Mouse (Mus musculus): ENCODE measurements around the gene Pgc. TPM values are rescaled to one million over a fixed set of nuclear protein-coding genes. Genes with fewer than 3 reads are reported as not detected.

The Pgc gene
- polyA plus RNA-seq (2021; fragmentation: Nextera tagmentation), result not detected in 2 replicates
- long read RNA-seq, experiment 1, result 0 reads
- long read RNA-seq, experiment 2, result 0 reads

DNA sequence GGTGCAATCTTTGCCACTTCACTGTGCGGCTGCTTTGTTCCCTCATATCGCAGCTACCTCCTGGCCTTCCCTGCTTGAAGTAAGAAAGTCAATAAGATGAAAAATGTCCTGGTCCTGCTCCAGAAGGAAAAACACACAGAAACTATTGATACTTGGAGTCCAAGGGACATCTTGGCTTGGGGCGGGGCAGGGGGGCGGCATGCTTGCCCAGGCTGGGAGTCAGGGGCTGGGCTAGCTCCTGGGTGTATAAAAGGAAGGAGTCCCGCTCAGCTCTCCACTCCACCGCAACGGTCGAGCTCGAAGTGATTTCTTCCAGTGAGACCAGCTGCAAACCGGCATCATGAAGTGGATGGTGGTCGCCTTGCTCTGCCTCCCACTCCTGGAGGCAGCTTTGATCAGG lies at the start of gene Pgc:
Pgc (plus strand) TSS at position 277 of the 400 bp plus-strand sequence.

DNA sequence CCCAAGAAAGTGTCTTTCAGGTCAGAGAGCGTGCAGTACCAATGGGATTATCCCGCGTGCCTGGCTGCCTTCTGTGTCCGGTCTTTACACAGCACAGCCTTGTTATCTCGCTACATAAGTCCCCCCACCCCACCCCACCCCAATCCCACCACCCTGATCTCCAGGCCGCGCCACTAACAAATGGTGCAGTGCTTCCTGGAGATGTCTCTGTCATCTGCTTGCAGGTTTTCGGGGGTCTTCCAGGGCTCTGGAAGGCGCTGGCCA lies 38.4 kb upstream of the Pgc start, which contains the start of gene Tomm6:
Tomm6 (minus strand) TSS at position 43 of the 264 bp plus-strand sequence.

DNA sequence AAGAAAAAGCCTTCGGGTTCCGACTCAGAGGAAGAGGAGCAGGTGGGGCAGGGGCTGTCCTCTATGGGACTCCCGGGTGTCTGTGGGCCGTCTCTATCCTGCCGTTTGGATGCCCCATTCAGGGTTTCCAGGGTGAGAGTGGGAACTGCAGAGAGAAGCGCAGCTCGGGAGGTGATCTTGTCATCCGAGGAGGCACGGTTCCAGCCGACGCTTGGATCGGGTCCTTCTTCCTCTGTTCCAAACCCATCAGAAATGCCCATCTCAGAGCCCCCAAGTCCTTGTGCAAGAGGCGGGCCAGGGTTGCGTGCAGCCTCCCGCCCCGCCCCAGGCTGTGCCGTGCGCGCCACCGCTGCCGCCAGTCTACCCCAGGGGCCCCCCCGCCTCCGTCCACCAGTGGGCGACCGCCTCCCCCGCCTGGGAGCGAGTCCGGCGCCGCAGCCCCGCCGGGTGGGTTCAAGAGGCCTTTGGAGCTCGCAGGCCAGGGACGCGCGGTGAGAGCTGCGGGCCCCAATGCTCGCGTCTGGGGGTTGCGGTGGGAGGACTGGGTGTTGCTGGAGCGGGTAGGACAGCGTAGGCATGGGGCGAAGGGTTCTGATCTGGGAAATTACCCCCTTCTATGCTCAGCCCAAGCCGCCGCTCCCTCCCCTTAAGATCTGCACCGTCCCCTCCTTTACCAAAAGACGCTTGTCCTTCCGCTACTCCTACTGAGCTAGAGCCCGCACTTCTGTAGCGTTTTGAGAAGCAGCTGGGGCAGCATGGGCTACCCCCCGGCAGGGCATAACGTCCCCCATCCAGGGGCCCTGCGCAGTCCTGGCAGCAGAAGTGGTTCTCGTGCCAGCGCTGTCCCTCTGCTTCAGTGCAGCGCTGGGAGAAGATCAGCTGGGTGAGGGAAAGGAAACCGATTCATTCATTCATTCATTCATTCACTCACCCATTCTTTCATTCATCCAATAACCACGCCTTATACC lies 37.8 kb upstream of the Pgc start, which contains the start of gene Frs3:
Frs3 (plus strand) TSS at position 423 of the 968 bp plus-strand sequence.

DNA sequence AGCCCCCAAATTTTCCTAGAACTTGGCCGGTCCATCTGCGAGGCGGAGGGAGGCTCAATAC lies 32.4 kb upstream of the Pgc start, which contains the start of gene Gm21981:
Gm21981 (minus strand) TSS at position 14 of the 61 bp plus-strand sequence.

DNA sequence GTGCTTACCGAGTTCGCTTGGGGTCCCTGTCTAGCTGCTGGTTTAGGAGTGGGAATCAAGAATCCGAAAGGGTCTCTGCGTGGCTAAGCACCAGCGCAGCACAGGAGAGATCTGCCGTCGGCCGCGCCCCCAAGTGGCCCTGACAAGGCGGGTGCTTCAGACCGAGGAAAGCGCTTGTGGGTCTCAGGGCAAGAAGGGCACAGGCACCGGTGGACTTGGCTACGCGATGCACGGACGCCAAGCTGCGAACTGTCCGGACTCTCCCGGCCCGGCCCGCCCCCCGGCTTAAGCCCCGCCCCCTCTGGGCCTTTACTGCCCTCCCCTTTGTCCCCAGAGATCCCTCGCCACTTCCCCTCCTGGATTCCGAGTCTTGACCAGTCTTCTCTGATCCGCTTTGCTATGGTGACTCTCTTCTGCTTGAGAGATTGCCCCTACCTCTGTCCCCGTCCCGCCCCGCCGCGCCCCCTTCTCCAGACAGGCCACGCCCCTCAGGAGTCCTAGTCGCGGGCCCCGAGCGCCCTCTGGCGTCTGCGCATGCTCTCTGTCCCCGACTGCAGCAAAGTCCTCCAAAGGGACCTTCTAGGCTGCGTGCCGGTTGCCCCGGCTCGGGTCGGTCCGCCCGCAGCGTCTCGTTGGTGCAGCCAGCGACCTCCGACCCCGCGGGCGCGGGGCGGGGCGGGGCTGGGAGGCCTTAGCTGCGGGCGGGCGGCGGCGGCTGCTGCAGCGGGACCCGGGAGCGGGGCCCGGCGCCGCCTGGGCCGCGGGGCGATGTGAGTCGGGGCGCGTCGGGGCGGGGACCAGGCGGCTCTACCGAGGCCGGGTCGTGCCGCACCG lies 31.9 kb upstream of the Pgc start, which contains the start of gene Prickle4:
Prickle4 (minus strand) TSS at position 234 of the 834 bp plus-strand sequence.

GRCm38 (mm10) chr17:47736856-47737255 lies 10.2 kb downstream of the Pgc start, which contains the start of gene Tfeb:
Gene Tfeb, plus strand, starts transcription at chr17:47737030.

Other genes starting within 250 kb of the Pgc start
- 6.0 and 6.4 TPM in 2 replicates for gene Taf8, start 224.6 kb upstream of the Pgc start, polyA plus RNA-seq (2021; fragmentation: Nextera tagmentation)
- gene Ccnd3, start 221.8 kb upstream of the Pgc start, polyA plus RNA-seq (2021; fragmentation: Nextera tagmentation), result 45.7 and 49.1 TPM in 2 replicates
- gene Bysl, start 115.3 kb upstream of the Pgc start, polyA plus RNA-seq (2021; fragmentation: Nextera tagmentation), result 15.7 TPM in 2 replicates
- 14.8 and 15.8 TPM in 2 replicates for gene Med20, start 115.3 kb upstream of the Pgc start, polyA plus RNA-seq (2021; fragmentation: Nextera tagmentation)
- gene Gm20517, start 115.3 kb upstream of the Pgc start, polyA plus RNA-seq (2021; fragmentation: Nextera tagmentation), result 6.4 and 6.7 TPM in 2 replicates
- 3.9 and 4.8 TPM in 2 replicates for gene Usp49, start 96.2 kb upstream of the Pgc start, polyA plus RNA-seq (2021; fragmentation: Nextera tagmentation)
- gene Tomm6, start 38.5 kb upstream of the Pgc start, polyA plus RNA-seq (2021; fragmentation: Nextera tagmentation), result 347 and 374 TPM in 2 replicates
- 9.0 and 11.4 TPM in 2 replicates for gene Frs3, start 37.8 kb upstream of the Pgc start, polyA plus RNA-seq (2021; fragmentation: Nextera tagmentation)
- gene Gm21981, start 32.4 kb upstream of the Pgc start, polyA plus RNA-seq (2021; fragmentation: Nextera tagmentation), result 1.0 TPM in 2 replicates
- 0.36 TPM in 1 of 2 replicates, not detected in the other for gene Prickle4, start 32.1 kb upstream of the Pgc start, polyA plus RNA-seq (2021; fragmentation: Nextera tagmentation)
- 3.7 and 3.8 TPM in 2 replicates for gene Tfeb, start 10.2 kb downstream of the Pgc start, polyA plus RNA-seq (2021; fragmentation: Nextera tagmentation)
- not detected in 2 replicates for gene Mdfi, start 107.8 kb downstream of the Pgc start, polyA plus RNA-seq (2021; fragmentation: Nextera tagmentation)
- 19.9 and 42.5 TPM in 2 replicates for gene Foxp4, start 197.8 kb downstream of the Pgc start, polyA plus RNA-seq (2021; fragmentation: Nextera tagmentation)